Mouse (Mus musculus) granulocyte monocyte progenitor cell, adult 5-6 weeks (primary cell): ENCODE results near the gene Acrbp. TPM values are rescaled to one million over a fixed set of nuclear protein-coding genes. Genes with fewer than 3 reads are reported as not detected.
"Not testable (repeated sequence)": the region's sequence is repeated elsewhere in the genome, so short reads cannot be mapped to it uniquely, and the experiment has no call there.

Source experiments
- ATAC-seq: replicated peaks from 2 replicates; pipeline ENCODE4 v1.8.0; 2016; ENCODE audit warnings: mild to moderate bottlenecking, moderate TSS enrichment, inconsistent platforms; ENCODE audit not compliant: poor library complexity, severe bottlenecking
- total RNA-seq, 2 experiments: library from RNA; stranded (forward) in 1 of 2; stranded (reverse) in 1 of 2; fragments of 200-712, 200-1000 nt in 1 of 2; fragments of >200 nt in 1 of 2; fragmentation: Nextera tagmentation in 1 of 2; gene quantifications; 2 replicates each; pipeline ENCODE4 v1.2.3; 2014 to 2017

The Acrbp gene
- total RNA-seq (2014; fragmentation: Nextera tagmentation) (10.6 and 17.5 TPM in 2 replicates), total RNA-seq (2017) (1.3 and 3.9 TPM in 2 replicates)

- no peak for ATAC-seq
Measured at GRCm38 (mm10) chr6:125049678-125050077, at the start of gene Acrbp. Gene Acrbp (plus strand): TSS chr6:125049689.

GRCm38 (mm10) chr6:125003706-125004105, 45.8 kb upstream of the Acrbp start:
- ATAC-seq = no peak

GRCm38 (mm10) chr6:125005086-125005485, 44.4 kb upstream of the Acrbp start:
- no peak for ATAC-seq

GRCm38 (mm10) chr6:125008060-125008459, 41.4 kb upstream of the Acrbp start:
- no peak for ATAC-seq

GRCm38 (mm10) chr6:125008586-125009128, 40.8 kb upstream of the Acrbp start:
- peak; percentile 92 for ATAC-seq

- ATAC-seq = no peak
Measured at GRCm38 (mm10) chr6:125009129-125009180, 40.5 kb upstream of the Acrbp start, which contains the start of gene Zfp384. Gene Zfp384 (plus strand): TSS chr6:125009145.

GRCm38 (mm10) chr6:125009181-125010073, 40.1 kb upstream of the Acrbp start:
- ATAC-seq = peak; percentile 73

- ATAC-seq = no peak
Measured at GRCm38 (mm10) chr6:125017682-125018081, 31.8 kb upstream of the Acrbp start.

- peak; percentile 96 for ATAC-seq
Measured at GRCm38 (mm10) chr6:125030532-125030931, 19.0 kb upstream of the Acrbp start.

GRCm38 (mm10) chr6:125031604-125032003, 17.9 kb upstream of the Acrbp start:
- ATAC-seq = no peak

- ATAC-seq = 0 out of 2 replicates have a peak, but pooled peaks have one; percentile 4
Measured at GRCm38 (mm10) chr6:125038666-125039065, 10.8 kb upstream of the Acrbp start.

GRCm38 (mm10) chr6:125039131-125039530, 10.4 kb upstream of the Acrbp start:
- no peak for ATAC-seq

- ATAC-seq = peak; percentile 86
Measured at GRCm38 (mm10) chr6:125039533-125040153, 9.8 kb upstream of the Acrbp start, which contains the start of gene Ing4. Gene Ing4 (plus strand): TSS chr6:125039760.

GRCm38 (mm10) chr6:125040221-125040620, 9.3 kb upstream of the Acrbp start:
- ATAC-seq = no peak

GRCm38 (mm10) chr6:125041047-125041446, 8.4 kb upstream of the Acrbp start:
- ATAC-seq = peak; percentile 86

GRCm38 (mm10) chr6:125042081-125042480, 7.4 kb upstream of the Acrbp start:
- no peak for ATAC-seq

GRCm38 (mm10) chr6:125046691-125047090, 2.8 kb upstream of the Acrbp start:
- ATAC-seq = peak; percentile 83

- ATAC-seq = no peak
Measured at GRCm38 (mm10) chr6:125051237-125051636, 1.7 kb downstream of the Acrbp start.

- ATAC-seq = no peak
Measured at GRCm38 (mm10) chr6:125061493-125061892, 12.0 kb downstream of the Acrbp start.

GRCm38 (mm10) chr6:125062511-125062910, 13.0 kb downstream of the Acrbp start:
- ATAC-seq = no peak

- ATAC-seq = no peak
Measured at GRCm38 (mm10) chr6:125063906-125064305, 14.4 kb downstream of the Acrbp start.

- not testable (repeated sequence) for ATAC-seq
Measured at GRCm38 (mm10) chr6:125065223-125065622, 15.7 kb downstream of the Acrbp start.
